Mouse (Mus musculus) urinary bladder, postnatal 25 days (tissue): ENCODE measurements at regions not wholly inside any gene's neighbourhood (a gene's known extent, or its start where the extent isn't known, plus 50 kb on each side); places are given as distances from the start of the nearest gene placed in this dataset.
A peak's percentile ranks its signal among the peaks of the same experiment; 100 is the strongest.
"Not testable (repeated sequence)": the region's sequence is repeated elsewhere in the genome, so short reads cannot be mapped to it uniquely, and the experiment has no call there.

Experiments
- DNase-seq: peaks from one replicate; pipeline ENCODE4 v3.0.0; 2022; ENCODE audit warnings: low spot score

GRCm38 (mm10) chrX:162359767-162360545 is 200.4 kb upstream of the Nhs start:
- DNase-seq = no peak

- no peak for DNase-seq
These were observed 188.8 kb upstream of the Nhs start for GRCm38 (mm10) chrX:162348341-162348740.

- DNase-seq = no peak
These were observed 188.4 kb upstream of the Nhs start for GRCm38 (mm10) chrX:162347886-162348285.

GRCm38 (mm10) chrX:162345497-162346143 is 186.1 kb upstream of the Nhs start:
- no peak for DNase-seq

- no peak for DNase-seq
These were observed 172.6 kb upstream of the Nhs start for GRCm38 (mm10) chrX:162332121-162332520.

- DNase-seq = no peak
These were observed 148.1 kb upstream of the Nhs start for GRCm38 (mm10) chrX:162307646-162308045.

GRCm38 (mm10) chrX:162304145-162304544 is 144.6 kb upstream of the Nhs start:
- DNase-seq = no peak

GRCm38 (mm10) chrX:162302788-162303187 is 143.3 kb upstream of the Nhs start:
- no peak for DNase-seq

- no peak for DNase-seq
These were observed 131.7 kb upstream of the Nhs start for GRCm38 (mm10) chrX:162291234-162291633.

GRCm38 (mm10) chrX:162286155-162286554 is 126.6 kb upstream of the Nhs start:
- not testable (repeated sequence) for DNase-seq

- DNase-seq = no peak
These were observed 124.7 kb upstream of the Nhs start for GRCm38 (mm10) chrX:162284252-162284651.

- DNase-seq = no peak
These were observed 123.2 kb upstream of the Nhs start for GRCm38 (mm10) chrX:162282690-162283089.

GRCm38 (mm10) chrX:162278834-162279708 is 119.5 kb upstream of the Nhs start:
- DNase-seq = peak; percentile 57

- DNase-seq = no peak
These were observed 115.1 kb upstream of the Nhs start for GRCm38 (mm10) chrX:162274581-162274980.

GRCm38 (mm10) chrX:162271189-162271588 is 111.7 kb upstream of the Nhs start:
- no peak for DNase-seq

- no peak for DNase-seq
These were observed 109.4 kb upstream of the Nhs start for GRCm38 (mm10) chrX:162268918-162269317.

- DNase-seq = no peak
These were observed 108.6 kb upstream of the Nhs start for GRCm38 (mm10) chrX:162268112-162268511.

- DNase-seq = peak; percentile 4
These were observed 108.1 kb upstream of the Nhs start for GRCm38 (mm10) chrX:162267679-162268078.

- DNase-seq = no peak
These were observed 107.2 kb upstream of the Nhs start for GRCm38 (mm10) chrX:162266769-162267168.

GRCm38 (mm10) chrX:162257398-162257797 is 97.9 kb upstream of the Nhs start:
- no peak for DNase-seq

GRCm38 (mm10) chrX:162255873-162256272 is 96.3 kb upstream of the Nhs start:
- DNase-seq = no peak

GRCm38 (mm10) chrX:162241291-162241690 is 81.8 kb upstream of the Nhs start:
- no peak for DNase-seq

- no peak for DNase-seq
These were observed 76.0 kb upstream of the Nhs start for GRCm38 (mm10) chrX:162235552-162235951.
